Mouse (Mus musculus): ENCODE data around the gene Dffa. TPM values are rescaled to one million over a fixed set of nuclear protein-coding genes. Genes with fewer than 3 reads are reported as not detected.
A peak's percentile ranks its signal among the peaks of the same experiment; 100 is the strongest.

The Dffa gene
- total and polyA plus RNA-seq, 3 experiments, result 25.3 to 42.5 (median 40.1) TPM

GRCm38 (mm10) chr4:149128467-149128866 lies 24.5 kb downstream of the Dffa start:
- 91% methylated on average over 18 of the region's 18 CpGs for WGBS
- Histone ChIP-seq H3K36me3 (ENCODE audit: control insufficient read depth, insufficient read depth, low read length) (no peaks in the 10 kb centered on the region), H3K79me2 (replicated peaks; ENCODE audit: control insufficient read depth, insufficient read depth, low read length) (no peaks in the 10 kb centered on the region), H3K4me3 (no peak overlapping the region), H3K9ac (ENCODE audit: low read depth, low read length) (no peak overlapping the region), H3K4me1 (ENCODE audit: control insufficient read depth, insufficient read depth, low read length) (no peaks in the 10 kb centered on the region), H3K27ac (no peak overlapping the region), H3K27me3 (ENCODE audit: control insufficient read depth, insufficient read depth, low read length) (no peaks in the 10 kb centered on the region)
- no peak for DNase-seq
- TF ChIP-seq POLR2A (IDR thresholded peaks at IDR 0.05; ENCODE audit: insufficient read depth, low read depth, low read length) (no peak), CTCF (IDR thresholded peaks at IDR 0.05) (no peak), EP300 (IDR thresholded peaks at IDR 0.05; ENCODE audit: insufficient read depth, low read depth, low read length) (no peak)
- intact Hi-C loops (cut with DNase I), result no loop called here

GRCm38 (mm10) chr4:149131021-149131752 lies 27.2 kb downstream of the Dffa start:
- Histone ChIP-seq H3K27me3 (ENCODE audit: control insufficient read depth, insufficient read depth, low read length) (no peaks in the 10 kb centered on the region), H3K4me3 (no peak overlapping the region), H3K4me1 (ENCODE audit: control insufficient read depth, insufficient read depth, low read length) (no peaks in the 10 kb centered on the region), H3K27ac (no peak overlapping the region), H3K79me2 (replicated peaks; ENCODE audit: control insufficient read depth, insufficient read depth, low read length) (no peaks in the 10 kb centered on the region), H3K36me3 (ENCODE audit: control insufficient read depth, insufficient read depth, low read length) (no peaks in the 10 kb centered on the region), H3K9ac (ENCODE audit: low read depth, low read length) (no peak overlapping the region)
- 89% methylated on average over 23 of the region's 23 CpGs for WGBS
- intact Hi-C loops (cut with DNase I), result no loop called here
- TF ChIP-seq EP300 (IDR thresholded peaks at IDR 0.05; ENCODE audit: insufficient read depth, low read depth, low read length) (no peak), POLR2A (IDR thresholded peaks at IDR 0.05; ENCODE audit: insufficient read depth, low read depth, low read length) (no peak), CTCF (IDR thresholded peaks at IDR 0.05) (no peak)
- no peak for DNase-seq

GRCm38 (mm10) chr4:149131789-149132565 lies 28.0 kb downstream of the Dffa start:
- no peaks in the 10 kb centered on the region for H3K4me1 ChIP-seq (ENCODE audit: control insufficient read depth, insufficient read depth, low read length)
- H3K9ac ChIP-seq (ENCODE audit: low read depth, low read length), result no peak overlapping the region
- intact Hi-C loops (cut with DNase I), result no loop called here
- no peaks in the 10 kb centered on the region for H3K27me3 ChIP-seq (ENCODE audit: control insufficient read depth, insufficient read depth, low read length)
- no peaks in the 10 kb centered on the region for H3K79me2 ChIP-seq (replicated peaks; ENCODE audit: control insufficient read depth, insufficient read depth, low read length)
- TF ChIP-seq CTCF (IDR thresholded peaks at IDR 0.05) (no peak), POLR2A (IDR thresholded peaks at IDR 0.05; ENCODE audit: insufficient read depth, low read depth, low read length) (no peak), EP300 (IDR thresholded peaks at IDR 0.05; ENCODE audit: insufficient read depth, low read depth, low read length) (no peak)
- no peaks in the 10 kb centered on the region for H3K36me3 ChIP-seq (ENCODE audit: control insufficient read depth, insufficient read depth, low read length)
- no peak overlapping the region for H3K4me3 ChIP-seq
- H3K27ac ChIP-seq, result no peak overlapping the region
- DNase-seq, result no peak
- 88% methylated on average over 21 of the region's 21 CpGs for WGBS

- Histone ChIP-seq H3K36me3 (ENCODE audit: control insufficient read depth, insufficient read depth, low read length) (no peaks in the 10 kb centered on the region), H3K27ac (no peak overlapping the region), H3K27me3 (ENCODE audit: control insufficient read depth, insufficient read depth, low read length) (no peaks in the 10 kb centered on the region), H3K79me2 (replicated peaks; ENCODE audit: control insufficient read depth, insufficient read depth, low read length) (no peaks in the 10 kb centered on the region), H3K4me3 (no peak overlapping the region), H3K9ac (ENCODE audit: low read depth, low read length) (no peak overlapping the region), H3K4me1 (ENCODE audit: control insufficient read depth, insufficient read depth, low read length) (0 out of 2 replicates have a peak, but pooled peaks cover 1% of the 10 kb centered on the region)
- intact Hi-C loops (cut with DNase I), result no loop called here
- TF ChIP-seq CTCF (IDR thresholded peaks at IDR 0.05), result no peak
- TF ChIP-seq POLR2A (IDR thresholded peaks at IDR 0.05; ENCODE audit: insufficient read depth, low read depth, low read length), result no peak
- no peak for TF ChIP-seq EP300 (IDR thresholded peaks at IDR 0.05; ENCODE audit: insufficient read depth, low read depth, low read length)
- no peak for DNase-seq
- 94% methylated on average over 5 of the region's 5 CpGs for WGBS
Observed at GRCm38 (mm10) chr4:149133395-149133794, 29.4 kb downstream of the Dffa start.

- Histone ChIP-seq H3K27me3 (ENCODE audit: control insufficient read depth, insufficient read depth, low read length) (no peaks in the 10 kb centered on the region), H3K9ac (ENCODE audit: low read depth, low read length) (no peak overlapping the region), H3K27ac (no peak overlapping the region), H3K36me3 (ENCODE audit: control insufficient read depth, insufficient read depth, low read length) (no peaks in the 10 kb centered on the region), H3K4me1 (ENCODE audit: control insufficient read depth, insufficient read depth, low read length) (0 out of 2 replicates have a peak, but pooled peaks cover 1% of the 10 kb centered on the region), H3K4me3 (peak overlapping the region; percentile 93), H3K79me2 (replicated peaks; ENCODE audit: control insufficient read depth, insufficient read depth, low read length) (no peaks in the 10 kb centered on the region)
- WGBS, result 58% methylated on average over 18 of the region's 18 CpGs
- DNase-seq, result no peak
- intact Hi-C loops (cut with DNase I), result loop anchor here (2.0 kb wide), 1 partner anchor 393 kb away; no protein-coding TSS in a partner anchor
- TF ChIP-seq CTCF (IDR thresholded peaks at IDR 0.05) (no peak), POLR2A (IDR thresholded peaks at IDR 0.05; ENCODE audit: insufficient read depth, low read depth, low read length) (no peak), EP300 (IDR thresholded peaks at IDR 0.05; ENCODE audit: insufficient read depth, low read depth, low read length) (no peak)
Observed at GRCm38 (mm10) chr4:149136116-149136850, 32.3 kb downstream of the Dffa start.

All from heart, adult 2 months (tissue).